Mouse (Mus musculus): ENCODE results near the gene Ywhah.

GRCm38 (mm10) chr5:33056126-33056765 is 37.6 kb downstream of the Ywhah start:
- TF ChIP-seq POLR2A (IDR thresholded peaks at IDR 0.05; ENCODE audit: low read depth, low read length): no peak
- no peak for TF ChIP-seq CTCF (IDR thresholded peaks at IDR 0.05; ENCODE audit: borderline replicate concordance, insufficient read depth, low read length)

All from embryonic fibroblast, embryonic 13.5 days (primary cell).